Mouse (Mus musculus): Measurements from ENCODE around the gene Opcml. TPM values are rescaled to one million over a fixed set of nuclear protein-coding genes. Genes with fewer than 3 reads are reported as not detected.

Gene Opcml
- polyA plus RNA-seq, 1 experiment from 2014 or later, result 13.3 TPM

- Histone ChIP-seq H3K9ac (ENCODE audit: low read length) (no peak overlapping the region), H3K27ac (ENCODE audit: low read depth, low read length) (no peak overlapping the region), H3K4me1 (ENCODE audit: control insufficient read depth, insufficient read depth, low read length) (no peaks in the 10 kb centered on the region), H3K9me3 (replicated peaks; ENCODE audit: control insufficient read depth, low read length) (no peaks in the 10 kb centered on the region), H3K4me3 (ENCODE audit: low read depth, low read length) (no peak overlapping the region), H3K36me3 (ENCODE audit: control insufficient read depth, insufficient read depth, low read length) (no peaks in the 10 kb centered on the region), H3K4me2 (ENCODE audit: low read length) (no peak overlapping the region), H3K27me3 (replicated peaks; ENCODE audit: control insufficient read depth, insufficient read depth, low read length) (no peaks in the 10 kb centered on the region)
- 92% methylated on average over 2 of the region's 2 CpGs for WGBS
- DNase-seq (ENCODE audit: low spot score) (no peak), ATAC-seq (no peak)
Observed at GRCm38 (mm10) chr9:28177052-28177451, 386.5 kb downstream of the Opcml start.

- ATAC-seq (no peak), DNase-seq (ENCODE audit: low spot score) (no peak)
- H3K9ac ChIP-seq (ENCODE audit: low read length), result no peak overlapping the region
- H3K9me3 ChIP-seq (replicated peaks; ENCODE audit: control insufficient read depth, low read length), result no peaks in the 10 kb centered on the region
- no peaks in the 10 kb centered on the region for H3K27me3 ChIP-seq (replicated peaks; ENCODE audit: control insufficient read depth, insufficient read depth, low read length)
- H3K27ac ChIP-seq (ENCODE audit: low read depth, low read length), result no peak overlapping the region
- 89% methylated on average over 4 of the region's 4 CpGs for WGBS
- no peak overlapping the region for H3K4me3 ChIP-seq (ENCODE audit: low read depth, low read length)
- H3K4me2 ChIP-seq (ENCODE audit: low read length), result no peak overlapping the region
- H3K4me1 ChIP-seq (ENCODE audit: control insufficient read depth, insufficient read depth, low read length), result no peaks in the 10 kb centered on the region
- no peaks in the 10 kb centered on the region for H3K36me3 ChIP-seq (ENCODE audit: control insufficient read depth, insufficient read depth, low read length)
Observed at GRCm38 (mm10) chr9:28178123-28178887, 387.7 kb downstream of the Opcml start.

- H3K4me2 ChIP-seq (ENCODE audit: low read length), result no peak overlapping the region
Observed at GRCm38 (mm10) chr9:28181916-28182315, 391.3 kb downstream of the Opcml start.

DNA sequence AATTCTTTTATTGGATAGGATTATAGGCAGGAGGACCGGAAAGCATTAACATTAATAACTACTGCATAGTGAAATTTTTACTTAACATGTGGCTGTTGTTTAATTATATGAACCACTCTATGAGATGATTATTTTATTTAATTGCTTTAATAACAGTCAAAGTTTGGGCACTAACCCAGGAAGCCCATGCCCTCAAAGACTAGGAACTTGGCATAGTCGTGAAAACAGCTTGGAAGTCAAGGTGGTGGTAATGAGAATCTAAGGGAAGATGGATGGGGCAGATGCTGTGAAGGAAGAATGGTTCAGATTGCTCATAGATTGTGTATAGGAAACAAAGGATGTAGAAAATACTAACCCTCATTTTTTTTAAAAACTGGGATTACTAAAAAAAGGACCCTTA is 399.7 kb downstream of the Opcml start:
- H3K27me3 ChIP-seq (replicated peaks; ENCODE audit: control insufficient read depth, insufficient read depth, low read length), result no peaks in the 10 kb centered on the region
- H3K4me1 ChIP-seq (ENCODE audit: control insufficient read depth, insufficient read depth, low read length), result no peaks in the 10 kb centered on the region
- no peaks in the 10 kb centered on the region for H3K9me3 ChIP-seq (replicated peaks; ENCODE audit: control insufficient read depth, low read length)
- ATAC-seq, result no peak
- no peak overlapping the region for H3K9ac ChIP-seq (ENCODE audit: low read length)
- no peak overlapping the region for H3K4me3 ChIP-seq (ENCODE audit: low read depth, low read length)
- no peak overlapping the region for H3K4me2 ChIP-seq (ENCODE audit: low read length)
- 82% methylated on average over 2 of the region's 2 CpGs for WGBS
- DNase-seq (ENCODE audit: low spot score), result peak; percentile 27
- H3K27ac ChIP-seq (ENCODE audit: low read depth, low read length), result no peak overlapping the region
- H3K36me3 ChIP-seq (ENCODE audit: control insufficient read depth, insufficient read depth, low read length), result no peaks in the 10 kb centered on the region

More at GRCm38 (mm10) chr9:28181916-28182315, 391.3 kb downstream of the Opcml start:
- Histone ChIP-seq H3K27me3 (replicated peaks; ENCODE audit: control insufficient read depth, insufficient read depth, low read length) (no peaks in the 10 kb centered on the region), H3K9ac (ENCODE audit: low read length) (no peak overlapping the region), H3K27ac (ENCODE audit: low read depth, low read length) (no peak overlapping the region), H3K9me3 (replicated peaks; ENCODE audit: control insufficient read depth, low read length) (no peaks in the 10 kb centered on the region), H3K4me1 (ENCODE audit: control insufficient read depth, insufficient read depth, low read length) (no peaks in the 10 kb centered on the region), H3K36me3 (ENCODE audit: control insufficient read depth, insufficient read depth, low read length) (no peaks in the 10 kb centered on the region), H3K4me3 (ENCODE audit: low read depth, low read length) (no peak overlapping the region)
- ATAC-seq (no peak), DNase-seq (ENCODE audit: low spot score) (no peak)
- WGBS, result 82% methylated on average over 7 of the region's 7 CpGs

GRCm38 (mm10) chr9:28190751-28191150 is 400.2 kb downstream of the Opcml start:
- WGBS, result 86% methylated on average over 1 of the region's 1 CpGs
- Histone ChIP-seq H3K4me1 (ENCODE audit: control insufficient read depth, insufficient read depth, low read length) (no peaks in the 10 kb centered on the region), H3K4me2 (ENCODE audit: low read length) (no peak overlapping the region), H3K4me3 (ENCODE audit: low read depth, low read length) (no peak overlapping the region), H3K9me3 (replicated peaks; ENCODE audit: control insufficient read depth, low read length) (no peaks in the 10 kb centered on the region), H3K27me3 (replicated peaks; ENCODE audit: control insufficient read depth, insufficient read depth, low read length) (no peaks in the 10 kb centered on the region), H3K27ac (ENCODE audit: low read depth, low read length) (no peak overlapping the region), H3K9ac (ENCODE audit: low read length) (no peak overlapping the region), H3K36me3 (ENCODE audit: control insufficient read depth, insufficient read depth, low read length) (no peaks in the 10 kb centered on the region)
- DNase-seq (ENCODE audit: low spot score) (no peak), ATAC-seq (no peak)

DNA sequence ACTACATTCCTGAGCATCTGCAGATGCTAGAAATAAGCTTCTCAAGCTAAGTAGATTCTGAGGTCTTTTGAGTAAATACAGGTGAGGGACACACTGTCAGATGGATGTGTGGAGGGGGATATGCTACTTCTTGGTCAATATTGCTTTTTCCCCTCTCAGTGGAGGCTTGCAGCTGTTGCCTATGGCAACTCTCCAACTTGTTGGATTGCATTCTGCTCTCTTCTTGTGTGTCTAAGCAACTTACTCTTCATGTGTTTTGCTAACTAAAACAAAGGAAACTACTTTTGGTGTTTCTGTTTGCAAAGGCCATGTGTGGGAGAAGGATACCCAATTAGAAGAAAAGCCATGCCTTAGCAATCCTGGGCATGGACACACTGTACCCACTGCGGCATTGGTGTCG is 406.0 kb downstream of the Opcml start:
- H3K4me2 ChIP-seq (ENCODE audit: low read length), result no peak overlapping the region
- no peak overlapping the region for H3K4me3 ChIP-seq (ENCODE audit: low read depth, low read length)
- no peaks in the 10 kb centered on the region for H3K36me3 ChIP-seq (ENCODE audit: control insufficient read depth, insufficient read depth, low read length)
- no peak overlapping the region for H3K27ac ChIP-seq (ENCODE audit: low read depth, low read length)
- no peaks in the 10 kb centered on the region for H3K9me3 ChIP-seq (replicated peaks; ENCODE audit: control insufficient read depth, low read length)
- WGBS, result 93% methylated on average over 2 of the region's 2 CpGs
- DNase-seq (ENCODE audit: low spot score), result peak; percentile 20
- 0 out of 2 replicates have a peak, but pooled peaks cover 3% of the 10 kb centered on the region for H3K4me1 ChIP-seq (ENCODE audit: control insufficient read depth, insufficient read depth, low read length)
- no peak; the same call in 1 of the 2 replicates for ATAC-seq
- no peak overlapping the region for H3K9ac ChIP-seq (ENCODE audit: low read length)
- H3K27me3 ChIP-seq (replicated peaks; ENCODE audit: control insufficient read depth, insufficient read depth, low read length), result no peaks in the 10 kb centered on the region

DNA sequence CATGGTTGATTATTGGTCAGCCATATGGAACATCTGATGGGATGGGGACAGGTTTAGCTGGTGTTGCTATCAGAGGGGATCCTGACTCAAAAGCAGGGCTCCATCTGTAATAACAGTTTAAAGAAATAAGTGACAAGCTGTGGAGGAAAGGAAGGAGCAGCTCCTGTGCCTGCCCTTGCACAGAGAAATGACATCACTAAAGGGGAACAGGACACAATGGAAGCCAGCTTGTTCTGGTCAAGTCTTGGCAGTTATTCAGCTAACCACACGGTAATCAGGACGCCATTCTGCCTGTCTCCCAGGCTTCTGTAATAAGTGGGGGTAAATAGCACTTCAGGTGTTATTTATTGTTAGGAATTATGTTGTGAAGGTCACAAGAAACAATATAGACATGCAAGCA is 406.5 kb downstream of the Opcml start:
- Histone ChIP-seq H3K27me3 (replicated peaks; ENCODE audit: control insufficient read depth, insufficient read depth, low read length) (no peaks in the 10 kb centered on the region), H3K27ac (ENCODE audit: low read depth, low read length) (no peak overlapping the region), H3K36me3 (ENCODE audit: control insufficient read depth, insufficient read depth, low read length) (no peaks in the 10 kb centered on the region), H3K4me2 (ENCODE audit: low read length) (no peak overlapping the region), H3K4me1 (ENCODE audit: control insufficient read depth, insufficient read depth, low read length) (0 out of 2 replicates have a peak, but pooled peaks cover 3% of the 10 kb centered on the region), H3K9me3 (replicated peaks; ENCODE audit: control insufficient read depth, low read length) (no peaks in the 10 kb centered on the region), H3K4me3 (ENCODE audit: low read depth, low read length) (no peak overlapping the region), H3K9ac (ENCODE audit: low read length) (no peak overlapping the region)
- 25% methylated on average over 2 of the region's 2 CpGs for WGBS
- DNase-seq (ENCODE audit: low spot score), result peak; percentile 22
- peak; percentile 52; the same call in 1 of the 2 replicates for ATAC-seq

- ATAC-seq (peak; percentile 80), DNase-seq (ENCODE audit: low spot score) (peak; percentile 78)
- Histone ChIP-seq H3K27ac (ENCODE audit: low read depth, low read length) (no peak overlapping the region), H3K9me3 (replicated peaks; ENCODE audit: control insufficient read depth, low read length) (no peaks in the 10 kb centered on the region), H3K4me1 (ENCODE audit: control insufficient read depth, insufficient read depth, low read length) (0 out of 2 replicates have a peak, but pooled peaks cover 3% of the 10 kb centered on the region), H3K36me3 (ENCODE audit: control insufficient read depth, insufficient read depth, low read length) (no peaks in the 10 kb centered on the region), H3K9ac (ENCODE audit: low read length) (no peak overlapping the region), H3K27me3 (replicated peaks; ENCODE audit: control insufficient read depth, insufficient read depth, low read length) (no peaks in the 10 kb centered on the region), H3K4me2 (ENCODE audit: low read length) (no peak overlapping the region), H3K4me3 (ENCODE audit: low read depth, low read length) (no peak overlapping the region)
- 53% methylated on average over 3 of the region's 3 CpGs for WGBS
Observed at GRCm38 (mm10) chr9:28197631-28198030, 407.1 kb downstream of the Opcml start.

GRCm38 (mm10) chr9:28198106-28198694 is 407.6 kb downstream of the Opcml start:
- Histone ChIP-seq H3K4me1 (ENCODE audit: control insufficient read depth, insufficient read depth, low read length) (0 out of 2 replicates have a peak, but pooled peaks cover 3% of the 10 kb centered on the region), H3K9me3 (replicated peaks; ENCODE audit: control insufficient read depth, low read length) (no peaks in the 10 kb centered on the region), H3K27me3 (replicated peaks; ENCODE audit: control insufficient read depth, insufficient read depth, low read length) (no peaks in the 10 kb centered on the region), H3K27ac (ENCODE audit: low read depth, low read length) (no peak overlapping the region), H3K9ac (ENCODE audit: low read length) (no peak overlapping the region), H3K4me2 (ENCODE audit: low read length) (no peak overlapping the region), H3K4me3 (ENCODE audit: low read depth, low read length) (no peak overlapping the region), H3K36me3 (ENCODE audit: control insufficient read depth, insufficient read depth, low read length) (no peaks in the 10 kb centered on the region)
- ATAC-seq (no peak), DNase-seq (ENCODE audit: low spot score) (no peak)
- WGBS, result 74% methylated on average over 5 of the region's 5 CpGs
